Mouse (Mus musculus): ENCODE results near the gene Ap3d1.
A peak's percentile ranks its signal among the peaks of the same experiment; 100 is the strongest.

The Ap3d1 gene

GRCm38 (mm10) chr10:80679556-80680259, 62.4 kb downstream of the Ap3d1 start:
- no peak for DNase-seq

GRCm38 (mm10) chr10:80678601-80679377, 63.3 kb downstream of the Ap3d1 start:
- peak; percentile 75 for DNase-seq

GRCm38 (mm10) chr10:80677942-80678436, 64.1 kb downstream of the Ap3d1 start, which contains the start of gene Mknk2:
Gene Mknk2 (minus strand): TSS chr10:80678112.
- peak; percentile 91 for DNase-seq

- DNase-seq: peak; percentile 41
Observed at GRCm38 (mm10) chr10:80677128-80677875, 64.8 kb downstream of the Ap3d1 start.

GRCm38 (mm10) chr10:80676198-80676928, 65.7 kb downstream of the Ap3d1 start:
- DNase-seq: peak; percentile 99

- peak; percentile 38 for DNase-seq
Observed at GRCm38 (mm10) chr10:80675405-80676197, 66.5 kb downstream of the Ap3d1 start.

GRCm38 (mm10) chr10:80674851-80675404, 67.1 kb downstream of the Ap3d1 start:
- no peak for DNase-seq

GRCm38 (mm10) chr10:80674161-80674711, 67.8 kb downstream of the Ap3d1 start:
- DNase-seq: peak; percentile 50

GRCm38 (mm10) chr10:80673690-80674089, 68.4 kb downstream of the Ap3d1 start:
- DNase-seq: no peak

- no peak for DNase-seq
Observed at GRCm38 (mm10) chr10:80671936-80672690, 70.0 kb downstream of the Ap3d1 start.

- no peak for DNase-seq
Observed at GRCm38 (mm10) chr10:80671251-80671650, 70.8 kb downstream of the Ap3d1 start.

GRCm38 (mm10) chr10:80670531-80670930, 71.5 kb downstream of the Ap3d1 start:
- DNase-seq: no peak

GRCm38 (mm10) chr10:80669737-80670485, 72.2 kb downstream of the Ap3d1 start:
- no peak for DNase-seq

- DNase-seq: no peak
Observed at GRCm38 (mm10) chr10:80669018-80669417, 73.0 kb downstream of the Ap3d1 start.

GRCm38 (mm10) chr10:80668614-80669013, 73.5 kb downstream of the Ap3d1 start:
- no peak for DNase-seq

GRCm38 (mm10) chr10:80666837-80667412, 75.1 kb downstream of the Ap3d1 start:
- DNase-seq: no peak

- DNase-seq: no peak
Observed at GRCm38 (mm10) chr10:80665981-80666733, 75.9 kb downstream of the Ap3d1 start.

- no peak for DNase-seq
Observed at GRCm38 (mm10) chr10:80665459-80665858, 76.6 kb downstream of the Ap3d1 start.

Measured in liver (tissue).